Mouse (Mus musculus): ENCODE measurements around the gene Tpst2.

GRCm38 (mm10) chr5:112241849-112242248 lies 34.6 kb upstream of the Tpst2 start:
- TF ChIP-seq POLR2AphosphoS5 (IDR thresholded peaks at IDR 0.05; ENCODE audit: insufficient replicate concordance, low read depth, low read length), result no peak
- no peak for TF ChIP-seq GATA1 (IDR thresholded peaks at IDR 0.05; ENCODE audit: borderline replicate concordance, low read length)
- TF ChIP-seq CTCF (IDR thresholded peaks at IDR 0.05; ENCODE audit: low read depth, low read length), result no peak

Data from G1E (cell line).